Mouse (Mus musculus) lung, embryonic 14.5 days (tissue): ENCODE data around the gene Eddm3b. TPM values are rescaled to one million over a fixed set of nuclear protein-coding genes. Genes with fewer than 3 reads are reported as not detected.
A peak's percentile ranks its signal among the peaks of the same experiment; 100 is the strongest.

Experiments used
- ATAC-seq: fragments of 200-750 bp; cut with Nextera tagmentation; 2 replicates; pipeline ENCODE4 v1.8.0; 2017; ENCODE audit warnings: mild to moderate bottlenecking, moderate TSS enrichment, moderate library complexity; ENCODE audit not compliant: insufficient read depth
- DNase-seq: peaks from one replicate; pipeline ENCODE4 v3.0.0-alpha.2; 2015
- H3K27ac ChIP-seq: fragments of 300-500 bp; sonication (generic); 2 replicates; pipeline ENCODE4 v1.5.1; 2014; ENCODE audit warnings: low read depth, mild to moderate bottlenecking, moderate library complexity
- H3K27me3 ChIP-seq: fragments of 300-500 bp; sonication (generic); 2 replicates; pipeline ENCODE4 v1.6.1; 2014; ENCODE audit warnings: low read length, control low read depth; ENCODE audit not compliant: insufficient read depth
- H3K36me3 ChIP-seq: fragments of 300-500 bp; sonication (generic); 2 replicates; pipeline ENCODE4 v1.6.1; 2014; ENCODE audit warnings: control low read depth; ENCODE audit not compliant: insufficient read depth
- H3K4me1 ChIP-seq: fragments of 300-500 bp; sonication (generic); 2 replicates; pipeline ENCODE4 v1.6.1; 2014; ENCODE audit warnings: antibody characterized with exemption, control low read depth; ENCODE audit not compliant: insufficient read depth
- H3K4me2 ChIP-seq: fragments of 300-500 bp; sonication (generic); 2 replicates; pipeline ENCODE4 v1.6.1; 2014; ENCODE audit warnings: mild to moderate bottlenecking
- H3K4me3 ChIP-seq: fragments of 300-500 bp; sonication (generic); 2 replicates; pipeline ENCODE4 v1.5.1; 2014; ENCODE audit warnings: low read depth, low read length
- H3K9ac ChIP-seq: fragments of 300-500 bp; sonication (generic); 2 replicates; pipeline ENCODE4 v1.6.1; 2014
- H3K9me3 ChIP-seq: fragments of 300-500 bp; sonication (generic); 2 replicates; pipeline ENCODE4 v1.6.1; 2016; ENCODE audit warnings: low read depth, low read length, control low read depth
- CTCF ChIP-seq: IDR thresholded peaks from 2 replicates; pipeline ENCODE4 v1.5.1; 2016; ENCODE audit warnings: antibody characterized with exemption, low read depth
- WGBS: fragments of 180-500 bp; shearing (Covaris S2); extraction: QIAGEN DNeasy Blood & Tissue Kit; methylation state at CpG from one replicate; pipeline ENCODE4 v1.1.7; 2014; 5-methylcytosine and 5-hydroxymethylcytosine counted together
- polyA plus RNA-seq: library from polyadenylated mRNA; unstranded; fragments of >200 nt; fragmentation: Nextera tagmentation; extraction: Ambion mirVana; gene quantifications from 2 replicates; pipeline ENCODE4 v1.2.1, GENCODE M21; 2014

The Eddm3b gene
- polyA plus RNA-seq, 1 experiment from 2014 or later = not detected

DNA sequence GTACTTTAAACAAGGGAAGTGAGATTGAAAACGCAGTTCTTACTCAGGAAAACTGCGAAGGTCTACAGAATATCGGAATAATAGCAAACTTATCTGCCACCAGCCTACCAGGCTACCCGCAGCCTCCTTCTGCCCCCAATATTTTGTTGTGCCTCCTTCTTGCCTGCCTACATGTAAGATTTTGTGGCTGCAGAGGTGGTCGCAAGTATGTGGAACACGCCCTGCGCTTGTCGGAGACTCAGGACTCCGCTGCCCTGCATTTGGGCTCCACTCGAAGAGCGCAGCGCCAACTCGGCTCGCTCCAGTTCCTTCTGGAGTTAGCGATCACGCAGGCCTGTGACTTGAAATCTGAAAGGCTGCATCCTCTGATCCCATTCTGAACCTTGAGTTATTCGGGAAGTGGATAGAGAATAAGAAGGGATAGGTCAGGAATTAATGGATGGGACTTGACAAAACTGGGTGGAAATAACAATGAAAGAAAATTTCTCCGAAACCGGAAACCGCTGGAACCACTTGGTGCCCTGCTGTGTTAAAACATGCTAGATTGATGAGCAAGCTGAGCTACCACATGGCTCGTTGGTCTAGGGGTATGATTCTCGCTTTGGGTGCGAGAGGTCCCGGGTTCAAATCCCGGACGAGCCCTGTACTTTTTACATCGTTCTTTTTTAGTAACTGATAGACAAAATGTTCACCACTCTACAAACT, 24.0 kb upstream of the Eddm3b start:
- DNase-seq (peak; percentile 96), ATAC-seq (peak; percentile 50)
- no peaks in the 10 kb centered on the region for H3K9me3 ChIP-seq
- peak overlapping the region; percentile 61 for H3K9ac ChIP-seq
- TF ChIP-seq CTCF = no peak
- H3K4me3 ChIP-seq = peak overlapping the region; percentile 59
- under 1% methylated on average over 27 of the region's 27 CpGs for WGBS
- H3K36me3 ChIP-seq = no peaks in the 10 kb centered on the region
- H3K4me1 ChIP-seq = 0 out of 2 replicates have a peak, but pooled peaks cover 8% of the 10 kb centered on the region
- peak overlapping the region; percentile 91 for H3K27ac ChIP-seq
- H3K4me2 ChIP-seq = peak overlapping the region; percentile 82
- H3K27me3 ChIP-seq = no peaks in the 10 kb centered on the region

- H3K27ac ChIP-seq = peak within 1 kb of the TSS; percentile 91
- H3K4me3 ChIP-seq = peak within 1 kb of the TSS; percentile 59
- peak; percentile 50 for ATAC-seq
- peak within 1 kb of the TSS; percentile 61 for H3K9ac ChIP-seq
- H3K27me3 ChIP-seq = no peaks in the 10 kb centered on the region
- WGBS = 5% methylated on average over 33 of the region's 33 CpGs
- H3K4me1 ChIP-seq = peaks cover 12% of the 10 kb centered on the region; the same call in 1 of the 2 replicates
- H3K36me3 ChIP-seq = no peaks in the 10 kb centered on the region
- peak within 1 kb of the TSS; percentile 82 for H3K4me2 ChIP-seq
- H3K9me3 ChIP-seq = no peaks in the 10 kb centered on the region
- no peak for TF ChIP-seq CTCF
- DNase-seq = peak; percentile 78
Measured at GRCm38 (mm10) chr14:51090921-51091900, 23.0 kb upstream of the Eddm3b start, which contains the start of the genes Rnase4 and Ang. Gene Rnase4 (plus strand): TSS chr14:51091077. Gene Ang (plus strand): TSS chr14:51091150.

DNA sequence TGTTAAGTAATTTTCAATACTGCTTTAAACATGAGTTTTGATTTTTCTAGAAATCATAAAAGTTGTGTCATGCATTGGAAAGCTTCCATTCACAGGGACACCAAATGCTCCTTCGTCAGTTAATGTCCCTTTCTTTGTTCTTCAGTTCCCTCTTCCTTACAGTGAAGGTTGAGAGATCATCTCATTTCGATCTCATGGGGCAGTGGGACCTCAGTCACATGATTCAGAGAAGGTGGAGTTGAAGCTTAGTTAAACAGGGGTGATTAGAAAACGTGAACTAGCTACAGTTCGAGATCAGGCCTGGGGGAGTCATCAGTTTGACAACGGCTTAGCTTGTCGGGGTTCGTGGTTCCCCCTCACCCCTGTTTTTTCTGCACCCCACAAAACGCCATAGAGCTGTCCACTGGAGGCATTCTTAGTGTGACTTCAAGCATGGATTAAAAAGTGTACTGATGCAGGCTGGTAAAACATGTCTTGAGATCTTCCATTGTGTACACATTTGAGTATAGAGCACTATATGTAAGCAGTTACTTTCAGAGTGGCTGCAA, 22.1 kb upstream of the Eddm3b start:
- no peak overlapping the region for H3K9ac ChIP-seq
- WGBS = 33% methylated on average over 8 of the region's 8 CpGs
- H3K4me2 ChIP-seq = peak overlapping the region; percentile 82

GRCm38 (mm10) chr14:51093496-51093895, 20.7 kb upstream of the Eddm3b start:
- Histone ChIP-seq H3K9ac (no peak overlapping the region), H3K4me3 (no peak overlapping the region), H3K36me3 (no peaks in the 10 kb centered on the region), H3K4me2 (no peak overlapping the region), H3K27ac (no peak overlapping the region), H3K27me3 (no peaks in the 10 kb centered on the region), H3K4me1 (peaks cover 12% of the 10 kb centered on the region; the same call in 1 of the 2 replicates), H3K9me3 (no peaks in the 10 kb centered on the region)
- WGBS = 28% methylated on average over 3 of the region's 3 CpGs
- DNase-seq = peak; percentile 23
- TF ChIP-seq CTCF = no peak
- ATAC-seq = no peak

More for the DNA sequence above, 22.1 kb upstream of the Eddm3b start:
- TF ChIP-seq CTCF = no peak
- Histone ChIP-seq H3K4me1 (peaks cover 12% of the 10 kb centered on the region; the same call in 1 of the 2 replicates), H3K27me3 (no peaks in the 10 kb centered on the region), H3K36me3 (no peaks in the 10 kb centered on the region), H3K9me3 (no peaks in the 10 kb centered on the region), H3K27ac (no peak overlapping the region), H3K4me3 (peak overlapping the region; percentile 59; the same call in 1 of the 2 replicates)
- DNase-seq = no peak
- ATAC-seq = no peak

- Histone ChIP-seq H3K27ac (no peak overlapping the region), H3K4me3 (no peak overlapping the region), H3K9ac (no peak overlapping the region), H3K4me2 (no peak overlapping the region), H3K4me1 (peaks cover 12% of the 10 kb centered on the region; the same call in 1 of the 2 replicates), H3K27me3 (no peaks in the 10 kb centered on the region), H3K36me3 (no peaks in the 10 kb centered on the region), H3K9me3 (no peaks in the 10 kb centered on the region)
- DNase-seq (no peak), ATAC-seq (no peak)
- TF ChIP-seq CTCF = no peak
- WGBS = 75% methylated on average over 5 of the region's 5 CpGs
Measured at GRCm38 (mm10) chr14:51094096-51094875, 19.9 kb upstream of the Eddm3b start.

GRCm38 (mm10) chr14:51094921-51095320, 19.3 kb upstream of the Eddm3b start:
- no peak for TF ChIP-seq CTCF
- no peak overlapping the region for H3K9ac ChIP-seq
- ATAC-seq = no peak
- 63% methylated on average over 9 of the region's 9 CpGs for WGBS
- no peaks in the 10 kb centered on the region for H3K36me3 ChIP-seq
- H3K4me3 ChIP-seq = no peak overlapping the region
- H3K27ac ChIP-seq = no peak overlapping the region
- H3K4me1 ChIP-seq = peaks cover 12% of the 10 kb centered on the region; the same call in 1 of the 2 replicates
- no peak for DNase-seq
- H3K9me3 ChIP-seq = no peaks in the 10 kb centered on the region
- no peaks in the 10 kb centered on the region for H3K27me3 ChIP-seq
- no peak overlapping the region for H3K4me2 ChIP-seq
